Mouse (Mus musculus): ENCODE data around the gene Ccn6. TPM values are rescaled to one million over a fixed set of nuclear protein-coding genes. Genes with fewer than 3 reads are reported as not detected.
"Not testable (repeated sequence)": the region's sequence is repeated elsewhere in the genome, so short reads cannot be mapped to it uniquely, and the experiment has no call there.

Gene Ccn6
- total RNA-seq (2018; cell fraction: chromatin; rRNA removed): not detected
- total RNA-seq (2018; cell fraction: cytosol; rRNA removed): not detected
- total RNA-seq (2018; cell fraction: nucleus; rRNA removed): not detected
- not detected in 3 replicates for polyA plus RNA-seq (2018)

DNA sequence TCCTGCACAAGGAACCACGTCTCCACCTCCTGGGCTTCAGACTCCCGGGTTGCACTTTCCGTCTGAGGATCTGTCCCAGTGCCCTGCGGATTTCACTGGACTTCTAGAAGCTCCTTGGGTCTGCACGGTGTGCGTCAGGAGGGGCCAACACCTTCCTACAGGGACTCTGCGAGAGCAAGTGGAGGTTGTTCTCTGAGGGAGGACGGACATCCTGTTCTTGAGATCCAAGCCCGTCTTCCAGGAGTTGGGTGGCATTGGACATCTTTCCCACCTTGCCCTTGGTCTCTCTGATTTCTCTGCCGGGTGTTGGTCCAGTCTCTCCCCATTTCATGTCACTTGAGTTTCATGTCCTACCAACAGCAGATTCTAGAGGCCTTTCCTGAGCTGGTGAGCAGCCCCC lies at the start of gene Ccn6:
Gene Ccn6 (minus strand): TSS at position 101 of the 400 bp plus-strand sequence.
- WGBS (ENCODE audit: missing documents): 93% methylated on average over 10 of the region's 10 CpGs
- H3K36me3 ChIP-seq (ENCODE audit: inconsistent target): no peaks in the 10 kb centered on the region
- H3K27ac ChIP-seq: no peak within 1 kb of the TSS
- no peaks in the 10 kb centered on the region for H3K79me2 ChIP-seq (ENCODE audit: inconsistent target)
- no peak within 1 kb of the TSS for H3K4me3 ChIP-seq (ENCODE audit: inconsistent target)

DNA sequence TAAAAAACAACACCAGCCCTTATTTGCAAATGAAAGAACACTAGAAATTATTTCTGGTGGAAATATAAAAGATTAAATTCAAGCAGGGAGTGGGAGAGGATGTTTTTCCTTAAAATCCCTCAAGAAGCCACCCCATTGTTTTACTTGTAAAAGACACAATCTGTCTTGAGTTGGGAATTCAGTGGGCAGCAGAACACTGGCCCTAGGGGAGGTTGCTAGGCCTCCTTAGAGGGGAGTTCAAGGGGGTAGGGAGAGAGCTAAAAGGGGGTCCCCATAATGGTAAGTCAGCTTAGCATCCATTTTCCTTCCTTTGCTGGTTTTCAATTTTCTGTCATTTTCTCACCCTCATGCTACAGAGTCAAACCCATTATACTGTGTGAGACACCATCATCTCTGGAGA lies 46.4 kb upstream of the Ccn6 start:
- H3K4me3 ChIP-seq (ENCODE audit: inconsistent target): no peak overlapping the region

DNA sequence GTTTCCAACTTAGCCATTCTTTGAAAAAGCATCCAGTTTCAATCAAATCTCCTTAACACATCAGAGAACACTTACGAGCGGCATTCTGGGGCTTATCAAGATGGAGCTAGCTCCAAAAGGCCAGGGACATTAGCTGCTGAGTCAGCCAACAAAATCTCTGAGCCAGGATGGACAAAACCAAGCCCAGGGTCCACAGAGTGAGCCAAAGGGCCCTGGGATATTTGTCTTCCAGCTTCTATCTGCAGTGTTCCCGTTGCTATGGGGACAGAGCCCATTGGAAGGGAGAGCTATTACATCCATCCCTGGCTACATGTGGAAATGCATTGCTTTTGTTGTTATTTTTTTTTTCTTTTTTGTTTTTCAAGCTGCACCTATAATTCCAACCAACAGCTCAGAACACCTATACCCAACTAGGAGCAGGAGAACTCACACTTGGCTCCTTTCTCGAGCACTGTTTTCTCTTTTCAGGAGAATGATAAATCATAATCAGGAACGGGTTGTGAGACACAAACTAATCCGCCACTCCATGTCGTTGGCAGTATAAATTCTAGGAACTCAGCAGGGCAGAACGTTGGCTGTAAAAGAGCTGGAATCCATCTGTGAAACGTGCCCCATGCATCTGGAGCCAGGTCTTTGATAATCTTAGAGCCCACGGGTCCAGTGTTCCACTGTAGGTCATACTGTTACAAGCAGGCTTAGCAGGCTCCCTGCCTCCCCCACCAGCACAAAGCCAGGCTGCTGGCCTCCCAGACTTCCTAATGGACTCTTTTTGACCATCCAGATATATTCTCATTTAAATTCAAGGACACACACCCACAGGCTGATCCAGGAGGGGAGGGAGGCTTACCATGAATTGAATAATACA lies 45.8 kb upstream of the Ccn6 start:
- WGBS (ENCODE audit: missing documents): 93% methylated on average over 10 of the region's 10 CpGs

More for the DNA sequence above, 46.4 kb upstream of the Ccn6 start:
- Histone ChIP-seq H3K79me2 (ENCODE audit: inconsistent target) (no peaks in the 10 kb centered on the region), H3K27ac (no peak overlapping the region), H3K36me3 (ENCODE audit: inconsistent target) (no peaks in the 10 kb centered on the region)

DNA sequence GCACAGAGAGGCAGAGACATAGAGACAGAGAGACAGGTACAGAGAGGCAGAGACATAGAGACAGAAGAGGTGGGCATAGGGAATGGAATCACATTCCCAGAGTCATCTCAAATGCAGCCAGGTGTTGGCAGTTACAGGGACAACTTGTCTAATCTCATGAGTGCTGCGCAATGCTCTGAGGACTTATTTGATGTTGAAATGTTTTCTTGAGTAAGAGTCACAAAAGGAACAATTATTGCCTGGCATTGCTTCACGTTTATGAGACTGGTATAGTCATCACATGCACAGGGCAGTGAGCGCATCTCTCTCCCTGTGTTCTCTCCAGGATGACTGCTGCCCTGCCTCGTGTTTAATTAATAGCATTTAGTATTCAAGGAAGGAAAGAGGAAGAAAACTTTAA lies 45.1 kb upstream of the Ccn6 start:
- Histone ChIP-seq H3K4me3 (ENCODE audit: inconsistent target) (no peak overlapping the region), H3K27ac (no peak overlapping the region), H3K36me3 (ENCODE audit: inconsistent target) (no peaks in the 10 kb centered on the region), H3K79me2 (ENCODE audit: inconsistent target) (no peaks in the 10 kb centered on the region)
- WGBS (ENCODE audit: missing documents): 68% methylated on average over 4 of the region's 4 CpGs

More for the DNA sequence above, 45.8 kb upstream of the Ccn6 start:
- Histone ChIP-seq H3K27ac (no peak overlapping the region), H3K79me2 (ENCODE audit: inconsistent target) (no peaks in the 10 kb centered on the region), H3K36me3 (ENCODE audit: inconsistent target) (no peaks in the 10 kb centered on the region), H3K4me3 (ENCODE audit: inconsistent target) (no peak overlapping the region)

DNA sequence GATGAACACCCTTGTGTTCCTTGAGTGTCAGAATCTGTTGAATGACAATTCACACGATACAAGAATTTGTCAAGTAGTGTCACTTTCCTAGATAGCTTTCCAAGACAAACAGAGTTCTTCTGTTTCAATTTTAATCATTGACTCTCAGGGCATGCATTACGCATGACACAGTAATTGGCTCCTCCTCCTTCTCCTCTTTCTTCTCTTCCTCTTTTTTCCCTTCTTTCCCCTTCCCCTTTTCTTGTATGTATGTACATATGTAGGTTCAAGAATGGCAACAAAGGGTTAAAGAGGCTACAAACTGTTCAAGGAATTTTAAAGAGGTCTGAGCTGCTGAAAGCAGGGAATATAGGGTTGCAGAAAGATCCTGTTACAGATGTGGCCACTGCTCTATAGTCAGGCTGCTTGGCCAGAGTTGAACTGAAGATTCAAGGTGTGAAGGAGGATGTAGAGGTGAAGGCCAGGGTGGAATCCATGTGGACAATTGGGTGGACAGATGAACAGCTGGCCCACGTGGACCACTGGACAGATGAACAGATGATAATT lies 43.8 kb upstream of the Ccn6 start:
- Histone ChIP-seq H3K27ac (no peak overlapping the region), H3K4me3 (ENCODE audit: inconsistent target) (no peak overlapping the region), H3K79me2 (ENCODE audit: inconsistent target) (no peaks in the 10 kb centered on the region), H3K36me3 (ENCODE audit: inconsistent target) (no peaks in the 10 kb centered on the region)
- 78% methylated on average over 3 of the region's 3 CpGs for WGBS (ENCODE audit: missing documents)

DNA sequence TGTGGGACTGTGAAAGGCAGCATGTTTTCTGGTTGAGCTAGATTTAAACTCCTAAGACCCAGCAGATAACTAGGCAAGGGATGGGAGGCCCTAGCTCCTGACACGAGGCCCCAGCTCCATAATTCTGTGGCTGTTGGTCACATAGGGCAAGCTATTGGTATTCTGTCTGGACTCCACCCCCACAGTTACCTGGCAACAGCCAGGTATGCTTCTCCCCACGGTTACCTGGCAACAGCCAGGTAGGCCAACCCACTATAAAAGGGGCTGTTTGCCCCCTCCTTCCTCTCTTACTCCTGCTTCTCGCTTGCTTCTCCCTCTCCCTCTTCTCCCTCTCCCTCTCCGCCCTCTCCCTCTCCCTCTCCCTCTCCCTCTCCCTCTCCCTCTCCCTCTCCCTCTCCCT lies 38.9 kb upstream of the Ccn6 start:
- no peaks in the 10 kb centered on the region for H3K79me2 ChIP-seq (ENCODE audit: inconsistent target)

DNA sequence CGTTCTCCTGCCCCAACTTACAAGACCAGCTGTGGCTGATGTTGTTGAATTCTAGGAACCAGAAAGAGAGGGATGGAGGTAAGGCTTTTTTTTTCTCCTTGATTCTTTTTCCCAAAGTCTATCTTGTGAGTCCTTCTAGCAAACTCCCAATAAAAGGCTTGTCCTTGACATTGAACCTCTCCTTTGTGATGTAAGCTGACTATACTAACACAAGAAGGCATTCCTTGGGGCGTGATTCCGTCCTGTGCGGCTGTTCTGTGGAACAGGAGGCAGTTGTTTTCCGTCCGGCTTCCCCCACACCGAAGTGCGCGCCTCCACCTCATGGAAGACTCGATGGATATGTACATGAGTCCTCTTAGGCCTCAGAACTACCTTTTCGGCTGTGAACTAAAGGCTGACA lies 34.6 kb upstream of the Ccn6 start:
- not testable (repeated sequence) for H3K27ac ChIP-seq; H3K4me3 ChIP-seq (ENCODE audit: inconsistent target); H3K79me2 ChIP-seq (ENCODE audit: inconsistent target); H3K36me3 ChIP-seq (ENCODE audit: inconsistent target)
- WGBS (ENCODE audit: missing documents): 82% methylated on average over 4 of the region's 11 CpGs

More for the DNA sequence above, 38.9 kb upstream of the Ccn6 start:
- H3K4me3 ChIP-seq (ENCODE audit: inconsistent target): no peak overlapping the region
- H3K36me3 ChIP-seq (ENCODE audit: inconsistent target): no peaks in the 10 kb centered on the region
- 85% methylated on average over 2 of the region's 4 CpGs for WGBS (ENCODE audit: missing documents)
- H3K27ac ChIP-seq: no peak overlapping the region

DNA sequence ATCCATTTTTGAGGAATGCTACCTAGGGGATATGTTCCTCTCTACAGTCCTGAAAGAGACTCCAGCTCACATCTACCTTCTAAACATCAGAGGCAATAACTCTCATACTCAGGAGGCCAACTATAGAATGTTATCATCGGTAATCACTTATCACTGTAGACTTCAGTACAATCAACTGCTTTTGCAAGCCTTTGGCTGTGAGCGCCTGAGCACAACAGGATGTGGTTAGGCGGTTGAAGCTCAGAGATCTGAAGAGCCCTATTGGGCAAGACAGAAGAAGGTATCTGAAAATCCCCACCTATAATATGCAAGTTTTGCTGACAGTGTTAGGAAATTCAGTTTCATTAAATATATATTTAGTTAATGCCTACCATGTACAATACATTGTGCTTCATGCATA lies 29.1 kb upstream of the Ccn6 start:
- 17% methylated on average over 3 of the region's 3 CpGs for WGBS (ENCODE audit: missing documents)

DNA sequence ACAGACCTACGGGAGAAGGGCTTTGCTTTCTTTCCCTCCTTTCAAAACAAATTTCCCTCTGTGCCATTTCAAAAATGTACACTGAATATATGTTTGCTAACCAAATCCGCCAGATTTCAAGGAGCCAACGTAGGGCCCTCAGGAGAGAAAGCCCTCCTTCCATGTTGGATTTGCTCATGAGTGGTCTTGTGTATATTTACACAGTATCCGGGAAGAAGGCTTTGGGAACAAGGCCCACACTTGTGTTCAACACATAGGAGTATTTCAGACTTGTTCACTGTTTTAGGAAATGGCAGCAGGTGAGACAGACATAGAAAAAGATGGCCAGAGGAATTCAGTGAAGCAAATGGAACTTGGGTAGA lies 21.9 kb upstream of the Ccn6 start:
- Histone ChIP-seq H3K27ac (no peak overlapping the region), H3K4me3 (ENCODE audit: inconsistent target) (no peak overlapping the region), H3K79me2 (ENCODE audit: inconsistent target) (no peaks in the 10 kb centered on the region), H3K36me3 (ENCODE audit: inconsistent target) (no peaks in the 10 kb centered on the region)
- 96% methylated on average over 4 of the region's 4 CpGs for WGBS (ENCODE audit: missing documents)

More for the DNA sequence above, 29.1 kb upstream of the Ccn6 start:
- H3K36me3 ChIP-seq (ENCODE audit: inconsistent target): no peaks in the 10 kb centered on the region
- no peaks in the 10 kb centered on the region for H3K79me2 ChIP-seq (ENCODE audit: inconsistent target)
- H3K4me3 ChIP-seq (ENCODE audit: inconsistent target): no peak overlapping the region
- no peak overlapping the region for H3K27ac ChIP-seq

DNA sequence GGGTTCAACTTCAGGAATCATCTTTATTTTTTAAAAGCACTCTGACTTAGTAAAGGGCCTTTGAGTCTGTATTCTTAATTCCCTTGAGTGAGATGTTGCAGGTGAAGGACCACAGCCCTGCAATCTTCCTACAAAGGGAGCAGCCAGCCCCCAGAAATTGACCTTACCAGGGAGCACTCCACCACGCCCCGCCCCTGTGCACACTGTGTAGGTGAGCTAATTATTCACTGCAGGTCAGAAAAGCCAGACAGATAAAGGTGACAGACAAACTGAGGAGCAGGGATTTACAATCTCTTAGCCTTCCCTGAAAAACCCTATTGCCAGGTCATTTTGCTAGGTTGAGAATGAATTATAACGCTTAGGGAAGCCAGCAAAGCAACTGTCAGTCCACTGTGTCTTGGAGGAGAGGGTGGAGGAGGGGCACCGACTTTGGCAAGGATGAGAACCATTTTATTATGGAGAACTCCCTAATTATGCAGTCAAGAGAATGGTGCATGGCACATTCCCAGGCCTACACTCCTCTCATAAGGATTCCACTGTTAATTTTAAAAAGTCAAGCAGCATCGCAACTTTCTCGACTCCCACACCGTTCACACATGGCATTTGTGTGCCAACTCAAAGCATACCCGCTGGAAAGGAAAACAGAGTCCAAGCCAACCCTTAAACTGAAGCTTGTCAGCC lies 21.4 kb upstream of the Ccn6 start:
- Histone ChIP-seq H3K79me2 (ENCODE audit: inconsistent target) (no peaks in the 10 kb centered on the region), H3K4me3 (ENCODE audit: inconsistent target) (no peak overlapping the region), H3K36me3 (ENCODE audit: inconsistent target) (no peaks in the 10 kb centered on the region), H3K27ac (no peak overlapping the region)
- 98% methylated on average over 8 of the region's 8 CpGs for WGBS (ENCODE audit: missing documents)

DNA sequence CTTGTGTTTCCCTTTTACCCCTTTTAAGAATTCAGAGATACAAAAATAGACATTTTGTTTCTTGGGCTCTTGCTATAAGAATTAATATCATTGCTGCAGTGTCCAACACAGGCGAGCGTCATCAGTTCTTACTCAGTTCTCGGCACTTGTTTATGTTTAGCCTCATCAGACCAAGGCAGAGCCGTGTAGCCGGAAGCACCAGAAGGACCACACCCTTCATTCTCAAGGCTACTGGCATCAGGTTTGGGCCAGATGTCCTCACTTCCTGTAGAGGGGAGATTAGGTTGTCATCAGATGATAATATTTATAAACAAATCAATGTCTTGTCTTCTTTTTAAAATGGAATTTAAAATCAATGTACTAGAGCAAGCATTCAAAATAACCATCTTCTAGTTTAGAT lies 13.4 kb upstream of the Ccn6 start:
- Histone ChIP-seq H3K4me3 (ENCODE audit: inconsistent target) (no peak overlapping the region), H3K27ac (no peak overlapping the region), H3K79me2 (ENCODE audit: inconsistent target) (no peaks in the 10 kb centered on the region), H3K36me3 (ENCODE audit: inconsistent target) (no peaks in the 10 kb centered on the region)
- 89% methylated on average over 5 of the region's 5 CpGs for WGBS (ENCODE audit: missing documents)

DNA sequence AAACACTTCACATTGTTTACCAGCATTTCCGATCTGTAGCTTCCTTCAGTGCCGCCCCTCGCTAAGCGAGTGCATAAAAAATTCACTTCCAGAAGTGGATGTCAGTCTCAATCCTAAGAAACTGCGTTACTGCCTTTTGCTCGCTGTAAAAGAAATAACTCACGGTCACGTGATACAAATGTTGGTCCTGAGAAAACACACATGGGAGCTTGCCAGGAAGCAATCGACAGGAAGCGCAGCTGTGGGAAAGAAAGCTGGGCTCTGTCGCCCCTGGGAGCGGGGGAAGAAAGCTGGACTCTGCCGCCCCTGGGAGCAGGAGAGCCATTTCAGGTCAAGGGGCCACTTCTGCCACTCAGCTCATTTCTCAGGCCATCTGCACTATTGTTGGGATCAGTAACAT lies 9.5 kb upstream of the Ccn6 start:
- no peak overlapping the region for H3K4me3 ChIP-seq (ENCODE audit: inconsistent target)
- no peaks in the 10 kb centered on the region for H3K79me2 ChIP-seq (ENCODE audit: inconsistent target)
- H3K36me3 ChIP-seq (ENCODE audit: inconsistent target): no peaks in the 10 kb centered on the region
- H3K27ac ChIP-seq: no peak overlapping the region
- WGBS (ENCODE audit: missing documents): 50% methylated on average over 13 of the region's 13 CpGs

DNA sequence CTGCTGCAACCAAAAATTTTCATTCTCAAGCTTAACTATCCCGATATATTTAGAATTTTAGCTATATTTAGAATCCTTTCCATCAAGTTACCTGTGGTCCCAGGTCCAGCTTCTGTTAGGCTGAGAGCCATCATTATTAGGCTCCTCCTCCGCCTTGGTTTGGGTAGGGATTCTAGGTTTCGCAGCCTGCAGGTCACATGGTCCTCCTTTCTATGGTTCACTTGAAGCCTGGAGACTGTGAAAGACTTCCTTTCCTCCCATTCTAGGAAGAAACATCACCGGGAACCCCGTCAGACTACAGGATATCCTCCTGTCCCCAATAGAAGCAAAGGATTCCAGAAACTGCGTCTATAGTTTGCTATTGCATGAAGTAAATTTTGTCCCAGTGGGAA lies 8.9 kb upstream of the Ccn6 start:
- no peak overlapping the region for H3K27ac ChIP-seq
- no peak overlapping the region for H3K4me3 ChIP-seq (ENCODE audit: inconsistent target)
- 71% methylated on average over 6 of the region's 6 CpGs for WGBS (ENCODE audit: missing documents)
- no peaks in the 10 kb centered on the region for H3K79me2 ChIP-seq (ENCODE audit: inconsistent target)
- no peaks in the 10 kb centered on the region for H3K36me3 ChIP-seq (ENCODE audit: inconsistent target)

DNA sequence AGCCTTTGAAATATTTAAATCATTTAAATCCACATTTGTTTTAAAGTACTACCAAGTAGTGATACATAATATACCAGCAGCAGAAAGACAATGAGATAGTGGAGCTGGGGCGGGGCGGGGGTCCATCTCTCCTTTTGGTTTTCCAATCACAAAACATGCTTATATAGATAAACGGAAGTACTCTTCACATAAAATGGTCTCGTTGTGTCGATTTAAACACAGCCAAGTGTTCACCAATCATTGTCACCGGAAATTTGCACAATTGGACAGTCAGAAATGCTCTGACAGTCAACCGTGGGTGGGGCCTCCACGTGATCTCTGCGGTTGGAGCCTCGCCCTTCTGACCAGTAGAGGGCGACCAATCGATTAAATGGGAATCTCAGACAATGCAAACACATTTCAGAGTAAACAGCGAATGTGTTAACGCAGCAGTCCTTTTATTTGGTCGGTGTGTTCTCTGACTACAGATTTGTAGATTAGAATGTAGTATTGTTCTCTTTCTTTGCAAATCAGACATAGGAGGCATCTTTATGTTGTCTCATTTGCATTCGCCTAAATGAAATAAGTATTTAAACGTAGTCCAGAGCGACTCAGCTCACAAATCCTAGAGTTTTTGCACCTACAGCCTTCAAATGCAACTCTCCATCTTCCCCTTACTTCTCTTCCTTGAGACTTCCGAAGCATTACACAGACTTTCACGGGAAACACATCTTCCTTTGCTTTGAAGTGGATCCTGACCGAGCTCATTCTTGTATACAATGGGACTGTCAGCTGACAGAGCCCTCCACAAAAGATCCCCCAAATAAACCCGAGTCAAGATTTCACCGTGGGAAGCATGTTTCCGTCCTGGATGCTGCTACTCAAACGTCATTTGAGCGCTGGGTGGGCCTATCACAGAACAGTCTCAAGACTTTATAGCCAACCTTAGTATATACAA lies 8.3 kb upstream of the Ccn6 start:
- Histone ChIP-seq H3K27ac (peak overlapping the region; percentile 65), H3K79me2 (ENCODE audit: inconsistent target) (no peaks in the 10 kb centered on the region), H3K36me3 (ENCODE audit: inconsistent target) (no peaks in the 10 kb centered on the region), H3K4me3 (ENCODE audit: inconsistent target) (peak overlapping the region; percentile 43)
- WGBS (ENCODE audit: missing documents): 23% methylated on average over 25 of the region's 26 CpGs
